Mouse (Mus musculus) midbrain, embryonic 12.5 days (tissue): ENCODE measurements around the gene Ptbp3. TPM values are rescaled to one million over a fixed set of nuclear protein-coding genes. Genes with fewer than 3 reads are reported as not detected.
"Not testable (repeated sequence)": the region's sequence is repeated elsewhere in the genome, so short reads cannot be mapped to it uniquely, and the experiment has no call there.

Experiments
- ATAC-seq: fragments of 200-750 bp; cut with Nextera tagmentation; 2 replicates; pipeline ENCODE4 v1.8.0; 2017; ENCODE audit warnings: low read depth, moderate TSS enrichment, moderate library complexity; ENCODE audit not compliant: low FRiP score
- H3K27ac ChIP-seq: fragments of 300-500 bp; sonication (generic); replicated peaks from 2 replicates; pipeline ENCODE4 v1.5.1; 2016; ENCODE audit warnings: mild to moderate bottlenecking
- H3K27me3 ChIP-seq: fragments of 300-500 bp; sonication (generic); 2 replicates; pipeline ENCODE4 v1.6.1; 2016; ENCODE audit warnings: mild to moderate bottlenecking
- H3K36me3 ChIP-seq: fragments of 300-500 bp; sonication (generic); 2 replicates; pipeline ENCODE4 v1.6.1; 2016
- H3K4me1 ChIP-seq: fragments of 300-500 bp; sonication (generic); 2 replicates; pipeline ENCODE4 v1.6.1; 2016
- H3K4me2 ChIP-seq: fragments of 300-500 bp; sonication (generic); replicated peaks from 2 replicates; pipeline ENCODE4 v1.6.1; 2016; ENCODE audit warnings: mild to moderate bottlenecking, moderate library complexity
- H3K4me3 ChIP-seq: fragments of 300-500 bp; sonication (generic); 2 replicates; pipeline ENCODE4 v1.5.1; 2016; ENCODE audit warnings: mild to moderate bottlenecking
- H3K9ac ChIP-seq: fragments of 300-500 bp; sonication (generic); replicated peaks from 2 replicates; pipeline ENCODE4 v1.6.1; 2016; ENCODE audit warnings: mild to moderate bottlenecking, moderate library complexity
- H3K9me3 ChIP-seq: fragments of 300-500 bp; sonication (generic); 2 replicates; pipeline ENCODE4 v1.6.1; 2016; ENCODE audit warnings: mild to moderate bottlenecking
- WGBS: fragments of 180-500 bp; shearing (Covaris S2); methylation state at CpG from one replicate; pipeline ENCODE4 v1.1.7; 2016; 5-methylcytosine and 5-hydroxymethylcytosine counted together
- polyA plus RNA-seq: library from polyadenylated mRNA; unstranded; fragments of >200 nt; fragmentation: Nextera tagmentation; extraction: Ambion mirVana; gene quantifications from 2 replicates; pipeline ENCODE4 v1.2.1, GENCODE M21; 2016

Ptbp3 gene
- polyA plus RNA-seq, 1 experiment from 2014 or later: 26.3 TPM

- H3K27ac ChIP-seq: no peak overlapping the region
- no peak for ATAC-seq
- H3K36me3 ChIP-seq: no peaks in the 10 kb centered on the region
- no peak overlapping the region for H3K9ac ChIP-seq
- WGBS: 75% methylated on average over 11 of the region's 11 CpGs
- H3K27me3 ChIP-seq: no peaks in the 10 kb centered on the region
- no peak overlapping the region for H3K4me2 ChIP-seq
- H3K4me3 ChIP-seq: no peak overlapping the region
- no peaks in the 10 kb centered on the region for H3K9me3 ChIP-seq
- no peaks in the 10 kb centered on the region for H3K4me1 ChIP-seq
Observed at GRCm38 (mm10) chr4:59572521-59573118, 23.5 kb upstream of the Ptbp3 start.

GRCm38 (mm10) chr4:59570519-59570918, 21.4 kb upstream of the Ptbp3 start:
- H3K36me3 ChIP-seq, H3K9me3 ChIP-seq, H3K4me2 ChIP-seq, H3K27me3 ChIP-seq, H3K27ac ChIP-seq, H3K9ac ChIP-seq, ATAC-seq, H3K4me1 ChIP-seq, H3K4me3 ChIP-seq: not testable (repeated sequence)
- 92% methylated on average over 8 of the region's 8 CpGs for WGBS

- no peak overlapping the region for H3K27ac ChIP-seq
- no peak overlapping the region for H3K4me3 ChIP-seq
- H3K9me3 ChIP-seq: 0 out of 2 replicates have a peak, but pooled peaks cover 4% of the 10 kb centered on the region
- no peak overlapping the region for H3K9ac ChIP-seq
- no peaks in the 10 kb centered on the region for H3K4me1 ChIP-seq
- no peaks in the 10 kb centered on the region for H3K36me3 ChIP-seq
- H3K4me2 ChIP-seq: no peak overlapping the region
- no peaks in the 10 kb centered on the region for H3K27me3 ChIP-seq
- 6% methylated on average over 7 of the region's 7 CpGs for WGBS
- ATAC-seq: no peak
Observed at GRCm38 (mm10) chr4:59569538-59569937, 20.4 kb upstream of the Ptbp3 start.

- WGBS: 86% methylated on average over 6 of the region's 6 CpGs
- 0 out of 2 replicates have a peak, but pooled peaks cover 4% of the 10 kb centered on the region for H3K9me3 ChIP-seq
- H3K4me3 ChIP-seq: no peak overlapping the region
- no peaks in the 10 kb centered on the region; the same call in 1 of the 2 replicates for H3K27me3 ChIP-seq
- ATAC-seq: no peak
- no peak overlapping the region for H3K4me2 ChIP-seq
- no peaks in the 10 kb centered on the region for H3K4me1 ChIP-seq
- H3K36me3 ChIP-seq: no peaks in the 10 kb centered on the region
- H3K9ac ChIP-seq: no peak overlapping the region
- no peak overlapping the region for H3K27ac ChIP-seq
Observed at GRCm38 (mm10) chr4:59567576-59568260, 18.6 kb upstream of the Ptbp3 start.

GRCm38 (mm10) chr4:59565571-59566188, 16.5 kb upstream of the Ptbp3 start:
- Histone ChIP-seq H3K27ac (no peak overlapping the region), H3K4me1 (no peaks in the 10 kb centered on the region), H3K9ac (no peak overlapping the region), H3K27me3 (no peaks in the 10 kb centered on the region; the same call in 1 of the 2 replicates), H3K4me3 (no peak overlapping the region), H3K36me3 (no peaks in the 10 kb centered on the region), H3K9me3 (0 out of 2 replicates have a peak, but pooled peaks cover 4% of the 10 kb centered on the region), H3K4me2 (no peak overlapping the region)
- ATAC-seq: no peak
- WGBS: 83% methylated on average over 8 of the region's 8 CpGs

- no peaks in the 10 kb centered on the region for H3K4me1 ChIP-seq
- ATAC-seq: no peak
- WGBS: 83% methylated on average over 3 of the region's 3 CpGs
Observed at GRCm38 (mm10) chr4:59564128-59564527, 15.0 kb upstream of the Ptbp3 start.

GRCm38 (mm10) chr4:59560141-59560540, 11.0 kb upstream of the Ptbp3 start:
- Histone ChIP-seq H3K4me1 (no peaks in the 10 kb centered on the region), H3K9ac (no peak overlapping the region), H3K4me2 (no peak overlapping the region), H3K27ac (no peak overlapping the region), H3K27me3 (no peaks in the 10 kb centered on the region; the same call in 1 of the 2 replicates), H3K36me3 (no peaks in the 10 kb centered on the region), H3K4me3 (no peak overlapping the region), H3K9me3 (no peaks in the 10 kb centered on the region)
- no peak for ATAC-seq
- WGBS: 94% methylated on average over 6 of the region's 6 CpGs

More at GRCm38 (mm10) chr4:59564128-59564527, 15.0 kb upstream of the Ptbp3 start:
- Histone ChIP-seq H3K36me3 (no peaks in the 10 kb centered on the region), H3K9ac (no peak overlapping the region), H3K27ac (no peak overlapping the region), H3K4me3 (no peak overlapping the region), H3K27me3 (no peaks in the 10 kb centered on the region; the same call in 1 of the 2 replicates), H3K4me2 (no peak overlapping the region), H3K9me3 (0 out of 2 replicates have a peak, but pooled peaks cover 4% of the 10 kb centered on the region)

GRCm38 (mm10) chr4:59558096-59558720, 9.0 kb upstream of the Ptbp3 start:
- no peaks in the 10 kb centered on the region for H3K4me1 ChIP-seq
- H3K36me3 ChIP-seq: no peaks in the 10 kb centered on the region
- H3K4me2 ChIP-seq: no peak overlapping the region
- ATAC-seq: no peak
- no peak overlapping the region for H3K4me3 ChIP-seq
- H3K9ac ChIP-seq: no peak overlapping the region
- no peak overlapping the region for H3K27ac ChIP-seq
- H3K9me3 ChIP-seq: no peaks in the 10 kb centered on the region
- WGBS: 79% methylated on average over 6 of the region's 6 CpGs
- H3K27me3 ChIP-seq: no peaks in the 10 kb centered on the region

GRCm38 (mm10) chr4:59557343-59557742, 8.2 kb upstream of the Ptbp3 start:
- not testable (repeated sequence) for H3K27ac ChIP-seq, H3K9ac ChIP-seq, H3K27me3 ChIP-seq, H3K4me1 ChIP-seq, H3K36me3 ChIP-seq, H3K9me3 ChIP-seq, H3K4me3 ChIP-seq, ATAC-seq, H3K4me2 ChIP-seq
- 96% methylated on average over 4 of the region's 4 CpGs for WGBS

GRCm38 (mm10) chr4:59555177-59555576, 6.0 kb upstream of the Ptbp3 start:
- Histone ChIP-seq H3K4me2 (no peak overlapping the region), H3K27ac (no peak overlapping the region), H3K9ac (no peak overlapping the region), H3K4me1 (no peaks in the 10 kb centered on the region), H3K4me3 (no peak overlapping the region), H3K9me3 (no peaks in the 10 kb centered on the region), H3K36me3 (no peaks in the 10 kb centered on the region), H3K27me3 (peaks cover 3% of the 10 kb centered on the region; the same call in 1 of the 2 replicates)
- no peak for ATAC-seq

GRCm38 (mm10) chr4:59553576-59553975, 4.4 kb upstream of the Ptbp3 start:
- H3K9ac ChIP-seq: no peak overlapping the region
- no peak overlapping the region for H3K4me2 ChIP-seq
- H3K4me3 ChIP-seq: no peak overlapping the region
- peaks cover 3% of the 10 kb centered on the region; the same call in 1 of the 2 replicates for H3K27me3 ChIP-seq
- no peaks in the 10 kb centered on the region for H3K4me1 ChIP-seq
- no peaks in the 10 kb centered on the region for H3K36me3 ChIP-seq
- H3K27ac ChIP-seq: no peak overlapping the region
- ATAC-seq: no peak
- H3K9me3 ChIP-seq: no peaks in the 10 kb centered on the region
- WGBS: 73% methylated on average over 3 of the region's 3 CpGs

- WGBS: 88% methylated on average over 5 of the region's 5 CpGs
- Histone ChIP-seq H3K4me2 (no peak overlapping the region), H3K27me3 (peaks cover 3% of the 10 kb centered on the region; the same call in 1 of the 2 replicates), H3K27ac (no peak overlapping the region), H3K4me1 (0 out of 2 replicates have a peak, but pooled peaks cover under 1% of the 10 kb centered on the region), H3K9ac (no peak overlapping the region), H3K4me3 (no peak overlapping the region), H3K36me3 (no peaks in the 10 kb centered on the region), H3K9me3 (no peaks in the 10 kb centered on the region)
- no peak for ATAC-seq
Observed at GRCm38 (mm10) chr4:59552835-59553234, 3.7 kb upstream of the Ptbp3 start.
